Mouse (Mus musculus) heart, adult 2 months (tissue): ENCODE measurements around the gene Ddx46. TPM values are rescaled to one million over a fixed set of nuclear protein-coding genes. Genes with fewer than 3 reads are reported as not detected.
"Not testable (repeated sequence)": the region's sequence is repeated elsewhere in the genome, so short reads cannot be mapped to it uniquely, and the experiment has no call there.

Experiments
- DNase-seq, 2 experiments: peaks; one replicate each; pipeline ENCODE4 v3.0.0; 2021
- H3K27ac ChIP-seq: fragments of 200-600 bp; 2 replicates; pipeline ENCODE4 v1.8.1; 2022
- H3K27me3 ChIP-seq: fragments of 200-500 bp; 2 replicates; pipeline ENCODE4 v1.6.1; 2012; ENCODE audit warnings: mild to moderate bottlenecking, low read length, inconsistent platforms, mixed read lengths; ENCODE audit not compliant: control insufficient read depth, insufficient read depth
- H3K36me3 ChIP-seq: fragments of 200-500 bp; 2 replicates; pipeline ENCODE4 v1.6.1; 2012; ENCODE audit warnings: low read length, inconsistent platforms; ENCODE audit not compliant: control insufficient read depth, insufficient read depth
- H3K4me1 ChIP-seq: fragments of 200-500 bp; 2 replicates; pipeline ENCODE4 v1.6.1; 2011; ENCODE audit warnings: low read length; ENCODE audit not compliant: control insufficient read depth, insufficient read depth
- H3K4me3 ChIP-seq: fragments of 200-600 bp; 2 replicates; pipeline ENCODE4 v1.8.1; 2022
- H3K79me2 ChIP-seq: fragments of 200-500 bp; replicated peaks from 2 replicates; pipeline ENCODE4 v1.6.1; 2012; ENCODE audit warnings: mild to moderate bottlenecking, inconsistent platforms, low read length, moderate library complexity, mixed read lengths; ENCODE audit not compliant: control insufficient read depth, insufficient read depth
- H3K9ac ChIP-seq: fragments of 200-500 bp; 2 replicates; pipeline ENCODE4 v1.6.1; 2012; ENCODE audit warnings: low read depth, mild to moderate bottlenecking, control low read depth, inconsistent platforms, low read length, mixed read lengths
- CTCF ChIP-seq: fragments of 200-600 bp; IDR thresholded peaks from 2 replicates; pipeline ENCODE4 v1.8.1; 2022; ENCODE audit warnings: antibody characterized with exemption, mild to moderate bottlenecking, moderate library complexity
- EP300 ChIP-seq: fragments of 200-500 bp; IDR thresholded peaks from 2 replicates; pipeline ENCODE4 v1.6.1; 2011; ENCODE audit warnings: low read depth, low read length, control low read depth; ENCODE audit not compliant: insufficient read depth
- POLR2A ChIP-seq: fragments of 200-500 bp; IDR thresholded peaks from 2 replicates; pipeline ENCODE4 v1.6.1; 2011; ENCODE audit warnings: mild to moderate bottlenecking, low read depth, low read length, control low read depth; ENCODE audit not compliant: insufficient read depth
- WGBS: fragments of 180-500 bp; shearing (Covaris S2); methylation state at CpG from one replicate; pipeline ENCODE4 v1.1.7; 2018; 5-methylcytosine and 5-hydroxymethylcytosine counted together
- intact Hi-C: fragments of 180-260 bp; cut with DNase I; formaldehyde crosslinking; loops from one replicate; pipeline ENCODE4 v1.15.1; 2025
- polyA plus RNA-seq: library from polyadenylated mRNA; depleted of rRNA; stranded (reverse); fragments of >200 nt; gene quantifications from 2 replicates; pipeline ENCODE4 v1.2.3, GENCODE M21; 2012
- total RNA-seq, 2 experiments: library from RNA; stranded (reverse); gene quantifications; 2 replicates each; pipeline ENCODE4 v1.2.3; 2021

Gene Ddx46
- total and polyA plus RNA-seq, 3 experiments = 7.9 to 21.1 (median 20.8) TPM

- DNase-seq = no peak
- Histone ChIP-seq H3K36me3 (no peaks in the 10 kb centered on the region), H3K27ac (no peak overlapping the region), H3K4me1 (no peaks in the 10 kb centered on the region), H3K4me3 (no peak overlapping the region), H3K79me2 (no peaks in the 10 kb centered on the region), H3K27me3 (no peaks in the 10 kb centered on the region), H3K9ac (no peak overlapping the region)
- WGBS = 44% methylated on average over 9 of the region's 9 CpGs
- intact Hi-C loops = no loop called here
- TF ChIP-seq EP300 (no peak), POLR2A (no peak), CTCF (no peak)
Measured at GRCm38 (mm10) chr13:55686107-55686633, 51.3 kb downstream of the Ddx46 start.

GRCm38 (mm10) chr13:55687927-55688602, 53.2 kb downstream of the Ddx46 start:
- no peaks in the 10 kb centered on the region for H3K79me2 ChIP-seq
- WGBS = 44% methylated on average over 4 of the region's 4 CpGs
- H3K4me1 ChIP-seq = no peaks in the 10 kb centered on the region; the same call in 1 of the 2 replicates
- TF ChIP-seq EP300 = no peak
- TF ChIP-seq POLR2A = no peak
- H3K9ac ChIP-seq = no peak overlapping the region
- intact Hi-C loops = no loop called here
- no peak overlapping the region for H3K4me3 ChIP-seq
- no peak for DNase-seq
- no peaks in the 10 kb centered on the region for H3K36me3 ChIP-seq
- no peak overlapping the region for H3K27ac ChIP-seq
- no peaks in the 10 kb centered on the region for H3K27me3 ChIP-seq

- 1% methylated on average over 51 of the region's 51 CpGs for WGBS
- intact Hi-C loops = loop anchor here (1.0 to 2.0 kb wide), 2 partner anchors 22 to 34 kb away; partner anchors contain the start of genes Pcbd2 and Txndc15
- H3K4me3 ChIP-seq = peak within 1 kb of the TSS; percentile 97
- peaks cover 12% of the 10 kb centered on the region for H3K4me1 ChIP-seq
- H3K27me3 ChIP-seq = no peaks in the 10 kb centered on the region
- peak within 1 kb of the TSS; percentile 98 for H3K27ac ChIP-seq
- peaks cover 3% of the 10 kb centered on the region; the same call in 1 of the 2 replicates for H3K36me3 ChIP-seq
- DNase-seq = peak; percentile 93
- H3K9ac ChIP-seq = peak within 1 kb of the TSS; percentile 95
- peaks cover 2% of the 10 kb centered on the region for H3K79me2 ChIP-seq
- TF ChIP-seq CTCF (peak; percentile 35; the same call in 1 of the 2 replicates), POLR2A (peak; percentile 97), EP300 (0 out of 2 replicates have a peak, but pooled peaks have one; percentile 9)
Measured at GRCm38 (mm10) chr13:55692535-55693242, 57.9 kb downstream of the Ddx46 start, which contains the start of gene B230219D22Rik. Gene B230219D22Rik, plus strand, starts transcription at chr13:55693124.

GRCm38 (mm10) chr13:55693243-55693721, 58.5 kb downstream of the Ddx46 start:
- Histone ChIP-seq H3K4me3 (peak overlapping the region; percentile 97), H3K27ac (peak overlapping the region; percentile 98), H3K36me3 (peaks cover 3% of the 10 kb centered on the region; the same call in 1 of the 2 replicates), H3K4me1 (peaks cover 12% of the 10 kb centered on the region), H3K9ac (peak overlapping the region; percentile 95), H3K27me3 (no peaks in the 10 kb centered on the region), H3K79me2 (peaks cover 2% of the 10 kb centered on the region)
- DNase-seq = no peak
- intact Hi-C loops = loop anchor here (1.0 to 2.0 kb wide), 2 partner anchors 21 to 34 kb away; partner anchors contain the start of genes Pcbd2 and Txndc15
- WGBS = under 1% methylated on average over 58 of the region's 70 CpGs
- TF ChIP-seq EP300 = no peak
- no peak for TF ChIP-seq POLR2A
- no peak for TF ChIP-seq CTCF

GRCm38 (mm10) chr13:55694110-55694509, 59.3 kb downstream of the Ddx46 start:
- peak overlapping the region; percentile 98; the same call in 1 of the 2 replicates for H3K27ac ChIP-seq
- WGBS = 6% methylated on average over 8 of the region's 8 CpGs
- TF ChIP-seq POLR2A (no peak), EP300 (no peak), CTCF (no peak)

GRCm38 (mm10) chr13:55695989-55696388, 61.2 kb downstream of the Ddx46 start:
- H3K79me2 ChIP-seq, H3K9ac ChIP-seq, H3K27ac ChIP-seq, H3K27me3 ChIP-seq, intact Hi-C loops, H3K4me3 ChIP-seq, DNase-seq, H3K36me3 ChIP-seq: not testable (repeated sequence)
- peaks cover 12% of the 10 kb centered on the region for H3K4me1 ChIP-seq
- 58% methylated on average over 1 of the region's 3 CpGs for WGBS

More at GRCm38 (mm10) chr13:55694110-55694509, 59.3 kb downstream of the Ddx46 start:
- H3K36me3 ChIP-seq = peaks cover 3% of the 10 kb centered on the region; the same call in 1 of the 2 replicates
- H3K4me1 ChIP-seq = peaks cover 12% of the 10 kb centered on the region
- H3K9ac ChIP-seq = peak overlapping the region; percentile 36; the same call in 1 of the 2 replicates
- DNase-seq = no peak
- H3K27me3 ChIP-seq = no peaks in the 10 kb centered on the region
- intact Hi-C loops = no loop called here
- peak overlapping the region; percentile 97 for H3K4me3 ChIP-seq
- peaks cover 2% of the 10 kb centered on the region for H3K79me2 ChIP-seq
